Mouse (Mus musculus) testis, adult 2 months (tissue): ENCODE measurements around the gene Pmp22.

Experiments
- CTCF ChIP-seq: fragments of 200-500 bp; IDR thresholded peaks from 2 replicates; pipeline ENCODE4 v1.5.1; 2012; ENCODE audit warnings: low read depth, mild to moderate bottlenecking, inconsistent platforms, low read length, moderate library complexity; ENCODE audit not compliant: control insufficient read depth, insufficient read depth, insufficient replicate concordance
- POLR2A ChIP-seq: fragments of 200-500 bp; IDR thresholded peaks from 2 replicates; pipeline ENCODE4 v1.6.1; 2012; ENCODE audit warnings: low read depth, mild to moderate bottlenecking, inconsistent platforms, low read length, moderate library complexity; ENCODE audit not compliant: control insufficient read depth

GRCm38 (mm10) chr11:63173604-63174003 lies 44.8 kb downstream of the Pmp22 start:
- TF ChIP-seq POLR2A (no peak), CTCF (no peak)
